Mouse (Mus musculus) frontal cortex, postnatal 14 days (tissue): ENCODE data around the gene Lhpp.
"Not testable (repeated sequence)": the region's sequence is repeated elsewhere in the genome, so short reads cannot be mapped to it uniquely, and the experiment has no call there.

Experiments used
- DNase-seq, 2 experiments: peaks; one replicate each; pipeline ENCODE4 v3.0.0; 2022; ENCODE audit warnings: low spot score in 2 of 2

The Lhpp gene

DNA sequence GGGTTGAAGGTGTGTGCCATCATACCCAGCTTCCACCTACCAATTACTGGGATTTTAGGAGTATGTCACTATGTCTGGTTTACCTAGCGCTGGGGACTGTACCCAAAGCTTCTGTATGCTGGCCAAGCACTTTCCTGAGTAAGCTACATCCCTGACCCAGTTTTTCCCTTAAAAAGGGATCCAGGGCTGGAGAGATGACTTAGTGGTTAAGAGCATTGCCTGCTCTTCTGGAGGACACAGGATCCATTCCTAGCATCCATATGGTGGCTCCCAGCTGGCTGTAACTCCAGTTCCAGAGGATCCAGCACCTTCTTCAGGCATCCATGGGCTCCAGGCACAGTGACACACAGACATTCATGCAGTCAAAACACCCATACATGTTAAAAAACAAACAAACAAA, 36.1 kb downstream of the Lhpp start:
- DNase-seq = no peak

DNA sequence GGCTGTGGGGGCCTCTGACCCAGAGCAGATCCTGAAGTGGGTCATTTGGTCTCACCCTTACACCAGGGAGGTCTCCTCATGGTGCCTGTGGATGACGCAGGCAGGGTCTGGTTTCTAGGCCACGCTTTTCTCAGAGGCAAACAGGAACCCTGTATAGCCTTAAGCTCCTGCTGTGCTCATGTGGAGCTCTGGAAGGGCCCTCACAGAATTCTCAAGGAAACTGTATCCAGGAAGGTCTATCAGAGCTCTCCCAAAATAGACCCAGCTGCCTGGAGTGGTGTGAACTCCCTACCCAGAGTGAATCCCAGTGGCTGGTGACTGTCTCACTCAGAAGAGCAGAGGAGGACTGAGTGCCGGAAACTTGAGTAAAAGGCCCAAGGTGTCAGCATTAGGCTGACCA, 44.0 kb downstream of the Lhpp start:
- no peak for DNase-seq

DNA sequence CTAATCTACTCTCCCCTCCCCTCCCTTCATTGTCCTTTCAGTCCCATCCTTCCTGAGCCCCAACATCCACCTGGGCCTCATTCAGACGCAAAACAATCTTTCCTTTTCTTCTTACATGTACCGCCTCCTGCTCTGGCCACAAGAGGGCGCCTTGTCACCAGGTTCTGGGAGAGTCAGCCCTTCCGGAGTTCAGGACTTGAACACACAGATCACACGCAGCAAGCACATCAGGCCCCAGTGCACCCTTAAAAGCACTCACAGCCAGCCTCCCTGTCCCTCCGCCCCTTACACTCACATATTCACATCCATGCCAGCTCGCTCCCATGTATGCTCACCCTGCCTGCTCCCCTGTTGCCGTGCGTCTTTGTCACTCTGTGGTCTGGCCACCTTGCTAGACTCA, 45.6 kb downstream of the Lhpp start:
- DNase-seq = peak; percentile 77 to 85

DNA sequence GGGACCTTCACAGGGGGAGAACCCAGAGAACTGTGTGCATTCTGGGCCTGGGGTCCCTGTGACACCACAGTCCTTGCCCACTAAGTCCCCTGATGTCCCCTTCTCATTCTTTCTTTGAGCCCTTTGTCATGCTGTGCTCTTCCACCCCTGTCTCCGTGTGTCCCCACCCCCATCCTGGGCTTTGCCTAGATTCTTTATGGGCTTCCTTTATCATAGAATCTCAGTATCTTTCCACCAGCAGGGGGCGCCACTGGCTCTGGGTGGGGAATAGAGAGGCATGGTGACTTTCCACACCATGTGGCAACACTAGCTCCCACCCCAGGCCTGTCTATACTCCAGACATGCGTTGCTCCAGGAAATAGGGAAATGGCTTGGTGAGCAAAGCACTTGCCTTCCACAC, 46.1 kb downstream of the Lhpp start:
- peak; percentile 68 to 80 for DNase-seq

DNA sequence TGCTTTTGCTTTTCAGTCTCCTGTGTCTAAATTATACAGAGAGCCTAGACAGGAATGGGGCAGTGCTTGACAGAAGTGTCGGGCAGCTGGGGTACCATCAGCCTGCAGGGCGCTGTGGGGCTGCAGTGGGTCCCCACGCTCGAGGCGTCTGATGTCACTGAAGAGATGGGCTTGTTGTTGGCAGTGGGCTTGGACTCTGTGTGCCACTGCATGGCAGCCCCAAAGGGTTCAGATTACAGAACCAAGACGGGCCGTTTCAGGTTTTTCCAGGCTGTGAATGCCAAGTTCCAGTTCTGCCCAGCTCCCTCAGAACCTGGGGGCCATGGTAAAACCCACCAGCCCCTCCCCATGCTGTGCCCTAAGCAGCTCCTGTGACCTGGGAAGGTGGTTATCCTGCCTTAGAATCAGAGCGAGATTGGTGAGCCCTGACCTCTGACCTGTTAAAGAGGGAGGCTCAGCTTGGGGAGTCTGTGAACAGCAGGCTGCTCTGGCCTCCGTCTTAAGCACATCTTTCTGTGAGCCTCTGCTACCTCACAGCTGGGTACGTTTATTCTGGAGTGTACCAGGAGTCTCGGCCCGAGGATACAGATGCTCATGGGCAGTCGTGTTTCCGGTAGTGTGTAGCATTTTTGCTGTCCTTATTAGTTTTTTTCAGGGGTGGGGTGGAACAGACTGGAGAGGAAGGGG, 47.1 kb downstream of the Lhpp start:
- no peak for DNase-seq

DNA sequence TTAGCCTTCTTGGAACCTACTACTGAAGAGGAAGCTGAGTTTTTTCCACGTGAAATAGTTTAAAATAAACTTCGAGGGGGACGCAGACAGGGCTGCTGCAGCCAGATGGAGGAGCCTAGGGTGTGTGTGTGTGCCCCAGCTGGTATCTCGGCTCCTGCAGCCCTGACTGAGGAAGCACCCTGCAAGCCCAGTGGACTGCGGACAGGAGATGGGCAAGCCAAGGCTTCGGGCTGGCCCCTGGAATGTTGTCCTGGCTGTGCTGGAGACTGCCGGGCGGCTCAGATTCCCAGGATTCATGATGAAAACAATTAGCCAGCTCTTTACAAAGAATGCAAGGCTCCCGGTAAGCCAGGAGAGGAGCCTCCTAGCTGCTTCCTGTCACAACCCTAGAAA, 47.6 kb downstream of the Lhpp start:
- no peak for DNase-seq

DNA sequence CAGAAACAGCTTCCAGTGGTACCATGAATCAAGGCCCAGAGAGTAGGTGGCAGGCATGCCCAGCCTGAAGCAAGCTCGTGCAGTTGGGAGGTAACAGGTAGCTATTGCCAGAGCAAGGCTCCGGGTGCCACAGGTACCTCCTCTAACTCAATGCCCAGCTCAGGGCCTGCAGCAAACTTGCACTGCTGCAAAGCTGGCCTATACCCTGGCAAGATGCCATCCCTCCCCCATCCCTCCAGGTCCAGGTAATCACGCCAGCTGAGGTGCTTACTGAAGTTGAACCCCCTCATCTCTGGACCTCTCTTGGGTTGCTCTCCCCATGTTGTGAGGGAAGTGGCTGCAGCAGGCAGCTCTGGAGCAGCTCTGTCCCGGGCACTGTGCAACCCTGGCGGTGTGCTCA, 48.2 kb downstream of the Lhpp start:
- no peak for DNase-seq

DNA sequence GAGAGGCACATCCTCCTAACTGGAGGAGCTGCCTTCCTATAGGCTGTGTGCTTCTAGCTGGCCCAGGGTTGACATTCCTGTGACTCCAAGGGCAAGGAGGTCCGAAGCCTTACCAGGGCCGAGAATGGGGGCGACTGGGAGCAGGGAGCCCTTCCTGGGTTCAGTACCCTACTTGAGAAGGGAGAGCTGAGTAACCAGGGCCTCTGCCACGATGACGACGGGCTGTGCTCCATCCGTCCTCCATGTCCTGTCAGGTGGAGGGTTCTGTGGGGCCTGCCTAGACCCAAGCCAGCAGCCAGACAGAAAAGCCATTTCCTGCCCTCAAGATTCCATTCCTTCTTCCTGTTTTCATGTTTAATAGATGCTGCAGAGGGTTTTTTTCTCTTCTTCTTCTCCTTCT, 49.2 kb downstream of the Lhpp start:
- DNase-seq = no peak

DNA sequence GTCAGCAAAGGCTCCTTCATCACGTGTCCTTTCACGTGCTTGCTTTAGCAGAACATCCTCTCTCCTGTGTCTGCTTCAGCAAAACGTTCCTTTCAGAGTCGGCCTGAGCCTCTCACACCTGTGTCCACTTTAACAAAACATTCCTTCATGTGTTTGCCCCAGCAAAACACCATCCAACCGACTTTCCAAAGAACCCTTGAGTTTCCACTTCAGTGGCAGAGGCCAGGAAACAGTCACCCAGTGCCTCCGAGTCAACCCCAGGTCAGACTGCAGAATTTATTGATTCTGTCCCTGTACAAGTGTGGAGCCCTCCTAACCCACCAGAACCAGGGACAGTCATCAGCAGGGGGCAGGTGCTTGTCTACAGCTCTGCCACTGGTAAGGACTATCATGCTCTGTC, 52.4 kb downstream of the Lhpp start:
- DNase-seq = not testable (repeated sequence)

DNA sequence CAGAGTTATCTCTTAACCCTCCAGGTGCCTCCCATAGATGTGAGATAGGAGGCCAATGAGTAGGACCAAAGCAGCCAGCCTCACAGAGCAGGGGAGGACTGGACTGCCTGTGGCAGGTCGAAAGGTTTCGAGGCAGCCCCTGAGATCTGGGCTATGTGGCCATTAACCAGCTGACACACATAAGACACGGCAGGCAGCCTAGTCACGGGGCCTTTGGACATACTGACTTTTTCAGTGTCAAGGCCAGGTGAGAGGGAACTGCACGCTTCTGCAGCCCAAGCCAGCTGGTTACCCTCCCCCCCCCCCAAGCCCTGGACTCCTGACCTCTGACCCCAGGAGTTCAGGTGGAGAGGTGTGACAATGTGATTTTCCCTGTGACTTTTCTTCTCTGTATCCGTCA, 54.4 kb downstream of the Lhpp start:
- no peak for DNase-seq

DNA sequence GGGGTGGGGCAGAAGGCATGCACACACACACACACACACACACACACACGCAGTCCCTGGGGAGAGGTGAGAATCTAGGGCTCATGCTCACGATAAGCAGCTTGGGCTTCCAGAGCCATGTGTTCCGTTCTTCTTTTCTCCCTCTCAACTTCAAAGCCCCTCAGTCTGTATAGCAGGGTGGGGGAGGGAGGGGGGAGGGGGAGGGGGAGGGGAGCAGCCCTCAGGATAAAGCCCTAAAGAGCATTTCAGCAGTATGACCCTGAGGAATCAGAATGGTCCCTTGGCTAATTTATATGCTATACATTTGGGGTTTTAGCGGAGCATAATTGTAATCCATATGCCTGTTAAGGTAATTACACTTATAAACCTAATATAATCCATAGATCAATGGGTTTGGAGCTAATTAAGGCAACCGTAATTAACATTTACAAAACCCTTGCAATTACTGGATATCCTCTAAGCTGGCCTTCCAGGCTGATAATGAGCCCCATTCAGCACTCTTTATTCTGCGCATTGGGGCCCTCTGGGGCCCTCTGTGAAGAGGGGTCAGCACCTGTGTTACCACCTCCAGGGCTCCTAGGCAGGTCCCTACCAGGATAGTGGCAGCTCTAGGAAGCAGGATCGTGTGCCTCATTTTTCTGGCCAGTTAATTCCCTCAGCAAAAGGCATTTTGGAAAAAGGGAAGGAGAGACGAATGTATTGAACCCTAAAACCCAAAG, 55.4 kb downstream of the Lhpp start:
- no peak for DNase-seq

DNA sequence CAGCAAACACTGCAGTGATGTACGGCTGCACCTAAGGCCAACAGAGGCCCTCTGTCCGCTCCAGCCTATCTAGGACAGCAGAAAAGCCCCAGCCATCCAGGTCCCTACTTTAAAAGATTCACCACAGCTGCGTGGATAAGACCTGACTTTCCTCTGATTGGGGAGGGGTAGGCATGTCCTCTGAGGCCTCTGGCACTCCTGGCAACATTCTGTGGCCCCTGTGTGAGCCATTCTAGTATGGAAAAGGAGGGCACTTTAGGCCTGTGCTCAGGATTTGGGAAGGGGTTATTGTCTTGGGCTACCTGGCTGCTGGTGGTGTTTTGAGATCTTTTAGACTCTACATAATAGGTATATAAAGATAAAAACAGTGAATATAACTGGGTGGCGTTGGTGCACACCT, 56.1 kb downstream of the Lhpp start:
- no peak for DNase-seq

DNA sequence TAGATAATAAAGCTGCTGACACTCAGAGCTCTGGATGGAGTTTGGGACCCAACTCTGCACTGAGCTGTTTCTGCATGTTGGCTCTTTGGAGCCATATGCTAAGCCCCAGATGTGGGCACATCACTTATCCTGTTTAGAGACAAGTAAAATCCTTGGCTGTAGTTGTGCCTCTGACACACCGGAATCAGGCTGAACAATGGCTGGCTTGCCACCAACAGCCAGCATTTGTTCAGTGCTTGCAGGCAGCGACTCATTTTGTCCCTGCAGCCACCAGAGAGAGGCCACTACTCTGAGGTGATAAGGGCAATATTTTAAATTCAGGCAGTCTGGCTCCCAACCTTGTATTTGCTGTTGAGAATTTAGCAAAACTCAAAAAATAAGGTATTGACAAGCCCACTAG, 58.2 kb downstream of the Lhpp start:
- DNase-seq = no peak

DNA sequence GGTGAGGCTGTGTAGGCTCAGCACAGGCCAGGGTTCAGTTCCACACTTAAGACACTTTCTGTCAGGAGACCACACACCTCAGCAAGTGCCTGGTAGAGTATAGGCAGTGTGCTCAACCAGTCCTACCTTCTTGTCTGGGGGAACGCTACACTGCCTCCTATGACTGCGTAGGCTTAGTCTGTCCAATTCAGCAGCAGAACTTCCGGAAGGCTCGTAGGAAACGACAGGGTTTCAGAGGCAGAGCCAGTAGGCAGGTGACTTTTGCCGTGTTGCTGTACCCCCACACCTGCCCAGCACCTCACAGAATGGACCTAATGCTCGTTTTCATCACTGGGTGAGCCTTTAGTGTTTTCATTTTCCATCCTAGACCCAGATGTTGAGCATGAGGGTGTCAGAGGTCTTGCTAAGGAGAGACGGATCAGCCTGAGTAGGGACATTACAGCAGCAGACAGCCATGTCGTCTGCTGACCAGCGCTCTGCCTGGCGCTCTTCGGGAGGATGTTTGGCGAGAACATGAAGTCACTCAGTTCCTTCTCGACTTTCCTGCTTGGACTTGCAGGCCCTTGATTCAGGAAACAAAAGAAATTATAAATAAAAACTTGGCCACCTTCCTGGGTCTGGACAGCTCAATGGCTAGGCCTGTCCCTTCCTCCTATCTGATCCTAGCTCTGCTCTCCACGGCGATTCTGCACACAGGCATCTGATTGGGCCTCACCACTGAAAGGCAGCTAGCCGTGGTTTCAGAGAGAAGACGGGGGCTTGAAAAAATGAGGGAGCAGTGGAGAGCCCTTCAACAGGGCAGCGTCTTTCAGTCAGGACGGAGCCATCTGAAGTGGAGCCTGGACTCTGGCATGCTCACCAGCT, 59.8 kb downstream of the Lhpp start:
- DNase-seq = no peak

DNA sequence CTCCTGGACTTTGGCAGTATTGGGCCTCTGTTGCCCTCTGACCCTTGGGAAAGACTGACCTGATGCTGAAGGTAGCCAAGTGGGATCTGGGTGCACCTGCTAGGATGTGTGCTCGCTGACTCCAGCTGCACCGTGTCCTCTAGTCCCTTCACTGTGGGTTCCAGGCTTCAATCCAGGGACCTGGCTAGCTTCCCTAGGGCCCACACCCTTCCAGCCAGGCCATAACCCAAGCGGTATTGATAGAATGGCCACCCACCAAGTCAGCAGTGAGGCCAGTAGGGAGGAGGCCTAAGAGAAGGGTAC, 60.4 kb downstream of the Lhpp start:
- no peak for DNase-seq

DNA sequence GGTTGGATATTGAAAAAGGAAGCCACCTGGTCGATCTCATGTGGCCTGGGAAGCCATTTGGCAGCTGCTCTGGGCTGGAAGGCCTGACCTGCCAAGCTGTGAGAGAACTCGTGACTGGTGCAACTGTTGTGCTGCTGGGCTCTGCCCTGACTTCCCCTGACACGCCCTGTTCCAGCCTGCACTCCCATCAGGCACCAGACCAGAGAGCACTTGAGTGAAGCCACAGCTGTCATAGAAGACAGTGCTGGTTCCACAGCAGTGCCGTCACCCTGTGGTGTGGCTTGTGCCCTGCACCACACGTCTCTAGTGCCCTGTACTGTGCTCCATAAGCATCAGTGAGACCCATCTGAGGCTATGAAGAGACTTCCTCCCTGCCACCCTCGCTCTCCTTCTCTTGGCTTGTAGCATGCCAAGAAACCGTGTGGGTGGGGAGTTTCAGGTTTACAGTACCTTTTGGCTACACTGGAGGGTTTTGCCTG, 62.1 kb downstream of the Lhpp start:
- DNase-seq = no peak

DNA sequence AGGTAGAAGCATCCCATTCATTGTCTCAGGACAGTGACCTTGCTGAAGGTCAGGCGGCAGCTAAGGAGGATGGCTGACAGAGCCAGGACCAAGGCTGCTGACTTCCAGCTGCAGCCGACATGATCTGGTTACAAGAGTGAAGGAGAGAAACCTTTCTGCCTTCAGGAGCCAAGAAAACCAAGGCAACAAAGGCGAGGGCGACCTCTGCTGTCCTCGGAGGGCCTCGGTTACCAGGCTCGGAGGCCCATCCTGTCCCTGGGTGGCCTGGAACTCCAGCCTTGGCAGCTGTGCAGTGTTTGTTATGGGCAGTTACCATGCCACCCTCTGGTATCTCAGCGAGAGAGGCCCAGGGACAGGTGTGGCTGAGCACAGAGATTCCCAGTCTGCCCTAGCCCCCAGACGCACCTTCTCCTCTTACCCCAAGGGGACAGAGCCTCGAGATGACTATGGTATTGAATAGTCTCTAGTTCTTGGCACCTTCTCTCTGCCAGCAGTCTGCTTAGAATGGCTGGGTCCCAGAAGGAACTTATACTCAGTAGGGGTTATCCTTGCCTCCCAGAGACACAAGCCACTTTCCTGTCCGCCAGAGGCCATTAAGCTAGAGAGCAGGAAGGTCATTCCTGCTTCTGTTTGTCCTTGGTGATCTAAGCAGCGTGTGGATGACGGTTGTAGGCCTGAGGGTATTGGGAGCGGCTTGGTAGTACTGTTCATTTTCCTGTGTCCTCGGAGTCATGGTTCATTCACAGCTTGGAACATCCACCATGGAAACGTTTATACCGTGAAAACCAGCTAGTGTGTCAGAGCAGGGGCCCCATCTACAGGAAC, 63.7 kb downstream of the Lhpp start:
- no peak for DNase-seq

DNA sequence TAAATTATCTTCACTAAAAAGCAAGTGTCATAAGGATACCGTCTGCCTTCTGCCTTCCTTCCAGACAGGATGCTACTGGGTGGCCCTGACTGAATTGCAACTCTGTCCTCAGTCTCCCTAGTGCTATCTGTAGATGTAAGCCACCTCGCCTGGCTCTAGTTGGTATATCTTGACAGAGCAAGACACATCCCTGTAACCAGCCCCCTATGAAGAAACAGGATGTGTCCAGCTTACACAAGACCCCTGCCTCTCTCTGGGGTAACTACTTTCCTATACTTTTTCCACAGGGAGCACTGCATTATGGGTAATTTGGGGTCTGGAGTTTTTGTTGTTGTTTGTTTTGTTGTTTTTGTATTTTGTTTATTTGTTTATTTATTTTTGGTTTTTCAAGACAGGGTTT, 65.5 kb downstream of the Lhpp start:
- DNase-seq = no peak

DNA sequence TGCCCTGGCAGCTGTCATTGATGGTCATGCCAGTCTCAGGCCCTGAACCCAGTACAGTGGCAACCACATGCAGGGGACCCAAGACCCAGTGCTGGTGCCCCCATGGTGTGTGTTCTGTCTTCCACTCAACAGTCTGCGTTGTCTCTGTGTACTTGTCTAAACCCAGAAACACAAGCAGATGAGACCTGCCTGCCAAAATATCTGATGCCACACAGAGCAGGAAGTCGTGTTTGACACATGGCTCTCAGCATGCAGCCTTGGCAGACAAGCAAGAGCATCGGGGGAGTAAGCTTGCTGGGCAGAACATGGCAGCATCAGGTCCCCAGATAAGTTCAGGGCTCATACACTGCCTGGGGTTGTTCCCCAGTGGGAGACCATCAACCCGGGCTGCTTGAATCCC, 68.7 kb downstream of the Lhpp start:
- DNase-seq = no peak

DNA sequence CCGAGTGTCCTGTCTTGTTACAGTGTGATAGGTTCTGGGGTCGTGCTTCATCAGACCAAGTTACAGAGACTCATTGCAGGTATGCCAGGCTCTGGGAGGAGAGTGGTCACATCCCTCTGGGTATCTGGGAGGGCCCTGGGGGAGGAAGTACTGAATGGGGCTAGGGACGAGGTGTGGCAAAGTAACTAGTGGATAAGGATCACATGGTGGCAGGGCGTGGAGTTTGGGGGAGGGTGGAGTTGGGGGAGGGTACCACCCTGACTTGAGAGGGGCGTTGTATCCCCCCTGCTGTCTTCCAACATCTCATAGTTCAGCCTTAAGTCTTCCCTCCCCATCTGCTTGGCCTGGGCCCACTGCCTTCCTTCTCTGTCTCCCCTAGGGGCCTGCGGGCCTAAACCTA, 69.1 kb downstream of the Lhpp start:
- DNase-seq = no peak

DNA sequence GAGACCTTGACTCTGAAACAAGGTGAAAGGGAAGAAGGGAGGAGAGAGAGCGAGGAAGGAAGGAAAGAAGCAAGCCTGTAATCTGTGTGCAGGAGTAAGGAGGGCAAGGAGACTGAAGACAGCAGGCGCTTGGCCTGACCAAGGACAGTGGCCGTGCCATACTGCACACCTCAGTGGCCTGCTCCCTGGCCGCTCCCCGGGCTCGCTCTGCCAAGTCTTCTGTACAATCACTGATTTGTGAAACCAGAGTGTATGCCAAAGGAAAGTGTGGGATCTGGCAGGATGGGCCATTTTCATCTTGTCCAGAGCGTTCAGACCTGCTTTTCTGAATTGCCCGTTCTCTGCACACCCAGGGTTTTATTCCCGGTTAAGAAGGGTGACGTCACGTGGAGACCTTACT, 70.9 kb downstream of the Lhpp start:
- no peak for DNase-seq

DNA sequence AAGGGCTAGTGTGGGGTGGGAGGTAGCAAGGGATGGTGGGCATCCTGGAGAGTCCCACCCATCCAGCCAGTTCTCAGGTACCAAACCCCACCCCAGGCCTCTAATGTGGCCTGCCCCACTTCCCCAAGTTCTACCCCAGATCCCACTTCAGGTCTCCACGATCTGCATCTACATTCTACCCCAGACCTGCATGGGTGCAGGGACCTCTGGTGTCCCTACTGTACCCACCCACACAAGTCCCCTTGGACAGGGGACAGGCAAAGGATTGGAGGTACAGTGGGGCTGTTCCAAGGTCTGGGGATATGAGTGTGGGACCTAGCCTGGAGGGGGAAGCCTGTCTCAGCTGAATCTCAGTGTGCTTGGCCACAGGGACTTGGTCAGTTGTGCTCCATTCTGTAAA, 71.4 kb downstream of the Lhpp start:
- no peak for DNase-seq
